Mouse (Mus musculus) spleen, adult 12 weeks (tissue): ENCODE measurements at regions not wholly inside any gene's neighbourhood (a gene's known extent, or its start where the extent isn't known, plus 50 kb on each side); places are given as distances from the start of the nearest gene placed in this dataset.
"Not testable (repeated sequence)": the region's sequence is repeated elsewhere in the genome, so short reads cannot be mapped to it uniquely, and the experiment has no call there.

ENCODE experiments used
- DNase-seq: peaks from one replicate; pipeline ENCODE4 v3.0.0; 2022; ENCODE audit warnings: low spot score

DNA sequence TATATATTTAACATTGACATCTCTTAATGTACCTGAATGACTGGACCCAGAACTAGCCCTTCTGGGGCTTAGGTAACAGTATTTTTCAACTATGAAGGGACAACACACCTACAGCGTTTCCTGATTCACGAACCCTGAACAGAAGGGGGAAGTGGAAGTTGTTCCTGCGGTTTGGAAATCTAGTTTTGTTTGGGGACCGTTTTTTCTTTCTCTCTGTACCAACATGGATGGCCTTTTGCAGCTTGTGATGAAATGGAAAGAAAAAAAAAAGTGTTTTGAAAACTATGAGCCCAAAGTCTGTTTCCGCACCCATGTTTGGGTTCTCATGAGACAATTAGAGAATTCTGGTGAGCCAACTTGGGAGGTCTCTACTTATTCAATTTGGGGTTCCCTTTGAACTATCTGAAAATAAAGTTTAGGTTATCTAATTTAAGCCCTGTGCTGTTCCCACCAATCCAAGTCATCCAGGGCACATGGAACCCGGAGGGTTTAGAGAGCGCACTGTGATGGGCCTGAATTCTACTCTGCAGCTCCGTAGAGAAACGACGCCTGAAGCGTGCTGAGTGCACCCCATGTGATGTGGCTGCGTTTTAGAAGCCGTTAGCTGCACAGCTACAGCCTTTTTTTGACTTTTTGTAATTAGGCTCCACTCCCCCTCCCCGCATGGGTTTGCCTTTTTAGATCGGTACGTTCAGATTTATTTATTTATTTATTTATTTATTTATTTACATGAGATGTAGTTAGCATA lies 137.0 kb upstream of the Rapgef5 start:
- no peak for DNase-seq

GRCm38 (mm10) chr12:117380836-117381235 lies 135.4 kb upstream of the Rapgef5 start:
- no peak for DNase-seq

DNA sequence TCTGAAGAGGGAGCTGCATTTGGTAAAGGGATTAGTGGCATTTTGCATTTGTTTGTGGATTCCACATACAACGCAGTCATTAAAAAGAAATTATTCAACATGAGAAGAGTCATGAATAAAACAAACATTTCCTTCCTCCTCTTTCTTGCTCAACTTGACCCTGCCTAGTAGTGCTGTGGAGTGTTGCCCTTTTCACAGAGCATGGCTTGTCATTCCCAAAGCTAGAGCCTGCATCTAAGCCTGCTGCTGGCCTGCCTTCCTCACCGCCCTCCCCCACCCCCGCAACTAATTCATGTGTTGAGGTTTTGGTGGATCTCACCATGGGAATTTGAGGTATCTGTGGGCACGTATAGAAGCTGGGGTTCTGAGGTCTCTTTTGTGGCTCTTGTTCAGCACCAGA lies 133.6 kb upstream of the Rapgef5 start:
- not testable (repeated sequence) for DNase-seq

DNA sequence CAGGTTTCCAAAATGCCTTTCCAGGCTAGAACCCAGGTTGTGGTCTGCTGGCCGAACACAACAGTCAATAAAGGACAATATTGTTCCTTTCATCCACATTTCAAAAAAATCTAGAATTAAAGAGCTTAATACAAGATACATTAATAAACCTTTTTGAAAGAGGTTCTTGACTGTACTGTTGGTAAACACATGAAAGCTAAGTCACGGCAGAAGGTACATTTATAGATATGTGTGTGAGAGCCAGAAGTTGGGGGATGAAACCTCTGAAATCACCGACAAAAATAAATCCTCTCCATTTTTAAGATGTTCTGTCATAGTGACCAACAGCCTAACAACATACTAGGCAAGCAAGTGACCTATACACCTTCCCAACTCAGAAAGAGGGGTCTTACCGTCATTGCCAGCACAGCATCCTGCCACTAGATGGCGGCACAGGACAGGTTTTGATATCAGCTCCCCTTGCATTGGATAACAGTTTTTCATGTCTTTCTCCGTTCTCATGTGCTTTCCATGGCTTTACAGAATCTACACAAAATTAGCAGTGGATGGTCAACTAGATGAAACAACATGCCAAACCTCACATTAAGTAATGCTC lies 131.1 kb upstream of the Rapgef5 start:
- DNase-seq: peak; percentile 27

GRCm38 (mm10) chr12:117385697-117386096 lies 130.6 kb upstream of the Rapgef5 start:
- no peak for DNase-seq

GRCm38 (mm10) chr12:117386957-117387356 lies 129.3 kb upstream of the Rapgef5 start:
- no peak for DNase-seq

GRCm38 (mm10) chr12:117389516-117390347 lies 126.5 kb upstream of the Rapgef5 start:
- DNase-seq: no peak

GRCm38 (mm10) chr12:117397512-117397911 lies 118.8 kb upstream of the Rapgef5 start:
- DNase-seq: no peak

- DNase-seq: no peak
Observed at GRCm38 (mm10) chr12:117403513-117404156, 112.6 kb upstream of the Rapgef5 start.

DNA sequence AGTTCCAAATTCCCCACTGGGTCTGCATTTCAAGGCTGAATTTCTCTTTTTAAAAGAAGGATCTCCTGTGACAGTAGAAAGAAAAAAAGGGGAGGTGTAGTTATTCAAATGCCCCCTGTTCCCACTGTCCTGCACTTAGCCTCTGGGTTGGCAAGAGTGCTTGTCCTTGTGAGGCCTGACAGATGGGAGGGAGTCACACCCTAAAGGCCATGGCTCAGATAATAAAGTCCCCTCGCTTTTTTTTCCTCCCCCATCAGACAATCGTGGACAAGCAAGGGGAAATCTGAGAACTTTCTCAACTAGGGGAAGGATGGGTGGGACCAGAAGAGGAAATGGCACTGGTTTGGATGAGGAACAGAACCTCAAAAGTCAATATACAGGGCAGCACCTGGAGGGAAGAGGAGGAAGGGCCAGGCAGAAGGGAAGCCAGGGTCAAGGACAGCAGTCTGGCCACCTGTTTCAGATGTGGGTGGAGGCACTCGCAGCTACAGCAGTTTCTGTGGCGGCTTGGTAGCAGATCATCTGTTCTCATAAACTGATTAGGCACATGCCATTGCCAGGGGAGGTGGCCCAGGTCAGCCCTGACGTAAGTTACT lies 112.0 kb upstream of the Rapgef5 start:
- no peak for DNase-seq

- DNase-seq: no peak
Observed at GRCm38 (mm10) chr12:117406832-117407231, 109.4 kb upstream of the Rapgef5 start.

- DNase-seq: no peak
Observed at GRCm38 (mm10) chr12:117410604-117411003, 105.7 kb upstream of the Rapgef5 start.

- no peak for DNase-seq
Observed at GRCm38 (mm10) chr12:117412257-117412656, 104.0 kb upstream of the Rapgef5 start.

DNA sequence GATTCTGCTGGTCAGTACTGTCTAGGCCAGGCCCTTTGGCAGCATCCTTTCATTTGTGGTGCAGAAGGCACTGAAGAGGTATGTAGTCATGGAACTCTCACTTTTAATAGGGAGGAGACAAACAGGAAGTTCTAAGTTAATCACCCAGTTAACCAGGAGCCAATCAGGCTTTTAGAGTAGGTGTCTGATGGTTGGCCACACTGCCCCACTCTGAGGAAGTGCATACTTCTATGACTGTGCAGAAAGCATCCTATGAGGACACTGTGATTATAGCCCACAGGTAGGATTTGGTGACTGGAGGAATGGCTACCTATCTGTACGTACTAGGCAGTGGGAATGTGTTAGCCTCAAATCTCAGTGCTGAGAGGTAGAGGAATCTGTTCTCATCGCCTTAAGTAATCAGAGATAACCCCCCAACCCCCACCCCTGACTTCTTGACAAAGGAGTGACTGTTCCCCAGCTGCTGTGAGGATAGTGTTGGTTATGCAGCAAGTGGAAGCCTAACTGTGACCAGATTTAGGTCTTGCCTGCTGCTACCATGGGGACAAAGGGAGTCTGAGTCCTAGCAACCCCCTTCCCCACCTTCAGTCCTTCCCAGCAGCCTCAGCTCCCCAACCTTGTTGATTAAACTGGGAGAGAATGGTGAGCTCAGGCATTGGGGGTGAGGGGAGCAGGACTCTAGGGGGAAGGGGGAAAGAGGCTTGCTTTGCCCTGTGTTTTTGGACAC lies 103.3 kb upstream of the Rapgef5 start:
- no peak for DNase-seq

DNA sequence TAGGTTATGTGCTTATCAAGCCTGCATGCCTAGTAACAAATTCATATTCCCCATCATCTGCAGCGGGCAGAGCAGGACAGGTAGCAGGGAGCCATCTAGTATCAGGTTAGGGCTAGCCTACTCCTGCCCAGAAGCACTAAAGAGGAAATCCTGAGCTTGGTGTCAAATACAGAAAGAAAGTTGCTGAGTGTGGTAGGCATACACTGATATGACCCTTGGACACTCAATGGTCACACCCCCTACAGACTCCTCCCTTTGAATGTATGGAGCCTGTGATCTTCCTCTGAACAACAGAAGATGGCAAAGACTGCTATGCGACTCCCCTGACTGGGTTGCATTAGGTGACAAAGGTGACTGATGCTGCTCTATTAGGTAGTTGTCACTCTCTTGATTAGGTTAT lies 102.3 kb upstream of the Rapgef5 start:
- no peak for DNase-seq

DNA sequence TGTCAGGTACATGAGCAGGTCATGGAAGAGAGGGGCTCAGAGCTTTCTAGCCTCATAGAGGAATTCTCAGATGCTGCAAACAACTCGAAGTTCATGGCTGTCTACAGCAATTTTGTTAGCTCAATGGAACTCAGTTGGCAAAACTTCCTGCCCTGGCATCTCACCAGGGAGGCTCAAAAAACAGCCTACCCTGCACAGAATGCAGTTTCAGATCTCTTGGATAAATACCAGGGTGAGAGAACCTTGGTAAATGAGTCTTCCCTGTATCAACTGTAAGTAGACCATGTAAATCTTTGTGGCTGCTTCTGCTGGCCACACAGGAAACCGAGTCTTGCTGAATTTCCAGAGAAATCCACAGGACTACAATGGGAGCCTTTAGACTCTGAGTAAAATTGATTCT lies 101.1 kb upstream of the Rapgef5 start:
- no peak for DNase-seq

DNA sequence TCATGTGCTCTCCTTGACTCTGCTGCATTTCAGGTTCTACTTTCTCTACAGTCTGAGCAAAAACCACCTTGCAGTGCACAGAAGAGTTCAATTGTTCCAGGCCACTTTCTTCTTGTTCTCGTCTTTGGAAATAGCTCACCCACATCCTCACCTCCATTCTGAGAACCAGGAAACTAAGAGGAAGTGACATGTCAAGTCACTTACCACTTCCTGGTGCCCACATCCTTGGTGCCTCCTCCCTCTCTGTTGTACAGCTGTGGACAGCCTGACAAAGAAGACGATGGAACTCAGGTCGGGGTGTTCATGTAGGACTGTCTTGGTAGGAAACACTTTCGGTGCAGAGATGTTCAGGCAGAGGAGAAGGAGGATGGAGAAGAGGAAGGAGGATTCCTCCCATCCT lies 98.3 kb upstream of the Rapgef5 start:
- no peak for DNase-seq

DNA sequence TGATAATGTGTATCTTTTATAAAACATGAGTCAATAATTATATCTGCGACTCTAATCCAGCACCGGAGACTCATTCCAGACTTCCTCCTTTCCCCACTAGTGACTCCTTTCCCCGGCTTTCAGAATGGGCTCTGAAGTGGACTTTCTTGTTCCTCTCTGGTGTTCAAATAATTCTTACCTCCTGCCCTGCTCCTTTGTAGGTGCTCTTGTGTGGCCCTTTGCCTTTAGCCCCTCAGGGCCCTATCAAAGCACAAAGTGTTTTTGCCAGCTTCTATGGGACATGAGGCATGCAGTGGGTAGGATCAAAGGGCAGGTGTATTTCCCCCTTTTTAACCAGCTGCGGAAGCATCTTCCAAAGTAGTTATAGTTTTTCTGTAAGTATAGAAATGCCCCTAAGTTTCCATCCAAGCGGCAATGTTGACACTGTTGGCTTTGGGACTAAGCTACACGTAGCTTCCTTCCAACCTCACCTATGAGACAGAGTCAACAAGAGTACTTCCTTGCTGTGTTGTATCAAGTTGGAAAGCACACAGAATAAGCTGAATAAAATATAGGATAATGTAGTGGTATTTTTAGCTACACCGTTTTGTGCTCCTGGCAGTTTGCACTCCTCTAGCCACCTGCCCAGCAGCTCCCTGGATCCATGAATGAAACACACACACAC lies 93.8 kb upstream of the Rapgef5 start:
- DNase-seq: no peak

GRCm38 (mm10) chr12:117425363-117426031 lies 90.8 kb upstream of the Rapgef5 start:
- no peak for DNase-seq

GRCm38 (mm10) chr12:117427431-117427830 lies 88.8 kb upstream of the Rapgef5 start:
- DNase-seq: no peak
